Mouse (Mus musculus) c-Kit-negative CD71-positive TER-119-positive erythroid progenitor cells, embryonic 14.5 days (primary cell): ENCODE measurements around the gene Zfp646.
"Not testable (repeated sequence)": the region's sequence is repeated elsewhere in the genome, so short reads cannot be mapped to it uniquely, and the experiment has no call there.

Experiments
- DNase-seq: peaks from one replicate; pipeline ENCODE4 v3.0.0-alpha.2; 2013; ENCODE audit warnings: low read depth, low spot score

Zfp646 gene

DNA sequence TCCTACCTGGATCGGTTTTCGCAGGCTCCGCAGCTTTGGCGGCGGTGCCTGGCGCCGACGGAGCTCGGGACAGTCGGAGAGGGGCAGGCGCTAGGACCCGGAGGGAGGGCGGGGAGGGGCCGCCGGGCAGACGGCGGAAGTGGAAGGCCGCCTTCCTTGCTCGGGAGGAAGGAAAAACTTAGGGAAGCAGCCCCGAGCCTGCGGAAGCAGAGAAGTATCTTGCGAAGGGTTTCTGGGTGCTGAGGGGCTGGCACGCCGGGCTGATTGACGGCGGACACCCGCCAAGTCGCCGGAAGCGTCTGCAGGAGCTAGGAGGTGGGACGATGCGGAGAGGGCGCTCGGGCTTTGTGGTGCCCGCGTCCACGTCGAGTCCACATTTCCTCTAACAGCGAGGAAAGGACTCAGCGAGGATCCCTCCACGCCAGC is at the start of gene Zfp646:
Gene Zfp646, plus strand, starts transcription at position 181 of the 426 bp plus-strand sequence.
- peak; percentile 75 for DNase-seq

DNA sequence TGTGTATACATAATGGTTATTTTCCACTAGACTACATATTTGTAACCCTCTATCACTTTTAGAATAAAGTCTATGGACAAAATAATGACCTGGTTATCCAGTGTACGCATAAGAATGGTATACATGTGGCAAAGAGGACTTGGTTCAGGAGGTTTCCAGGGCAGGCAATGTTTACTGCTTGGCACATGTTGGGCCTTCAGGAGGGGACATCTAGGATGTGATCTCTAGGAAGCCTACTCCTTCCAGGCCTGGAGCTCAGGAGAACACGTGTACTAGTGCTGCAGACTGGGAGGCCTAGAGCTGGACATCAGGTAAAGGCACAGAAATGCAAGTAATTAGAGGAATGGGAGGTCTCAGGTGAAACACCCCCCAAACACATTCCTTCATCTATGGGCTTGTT is 40.5 kb upstream of the Zfp646 start:
- no peak for DNase-seq

DNA sequence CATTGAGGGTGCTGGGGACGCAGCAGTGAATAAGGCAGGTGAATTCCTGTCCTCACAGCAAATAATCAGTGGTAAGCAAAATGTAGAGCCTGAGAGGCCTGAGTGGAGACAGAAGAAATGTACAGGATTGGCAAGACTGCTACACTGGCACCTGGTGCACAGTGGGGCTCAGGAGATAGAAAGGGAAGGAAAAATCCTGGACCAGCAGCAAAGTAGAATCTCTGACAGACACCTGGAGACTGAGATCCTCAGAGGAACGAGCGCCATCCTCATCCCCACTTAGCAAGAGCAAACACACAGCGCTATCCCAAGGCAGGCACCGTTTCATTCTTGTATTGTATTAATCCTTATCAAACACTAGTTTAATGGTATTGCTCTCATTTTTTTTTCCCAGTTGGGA is 38.5 kb upstream of the Zfp646 start:
- no peak for DNase-seq

DNA sequence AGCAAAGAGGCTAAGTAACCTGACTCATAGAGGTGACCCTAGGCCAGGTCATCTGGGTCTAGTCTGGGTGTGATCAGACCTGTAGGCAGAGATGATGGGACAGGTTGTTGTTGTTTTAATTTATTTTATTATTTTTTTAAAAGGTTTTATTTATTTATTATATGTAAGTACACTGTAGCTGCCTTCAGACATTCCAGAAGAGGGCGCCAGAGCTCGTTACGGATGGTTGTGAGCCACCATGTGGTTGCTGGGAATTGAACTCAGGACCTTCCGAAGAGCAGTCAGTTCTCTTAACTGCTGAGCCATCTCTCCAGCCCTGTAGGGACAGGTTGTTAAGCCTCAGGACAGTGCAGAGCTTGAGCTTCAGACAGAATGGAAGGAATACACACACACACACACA is 38.1 kb upstream of the Zfp646 start:
- not testable (repeated sequence) for DNase-seq

DNA sequence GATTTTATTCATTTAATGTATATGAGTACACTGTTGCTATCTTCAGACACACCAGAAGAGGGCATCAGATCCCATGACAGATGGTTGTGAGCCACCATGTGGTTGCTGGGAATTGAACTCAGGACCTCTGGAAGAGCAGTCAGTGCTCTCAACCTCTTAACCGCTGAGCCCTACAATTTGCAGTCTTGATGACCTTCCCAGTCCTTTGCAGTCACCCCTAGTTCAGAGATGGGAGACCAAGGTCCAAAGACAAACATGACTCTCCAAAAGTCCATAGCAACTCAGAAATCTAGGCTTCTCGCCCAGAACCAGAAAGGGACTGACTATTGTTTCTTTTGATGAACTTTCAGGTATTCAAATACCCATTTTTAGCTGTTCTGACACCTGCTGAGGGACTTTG is 36.0 kb upstream of the Zfp646 start:
- not testable (repeated sequence) for DNase-seq

DNA sequence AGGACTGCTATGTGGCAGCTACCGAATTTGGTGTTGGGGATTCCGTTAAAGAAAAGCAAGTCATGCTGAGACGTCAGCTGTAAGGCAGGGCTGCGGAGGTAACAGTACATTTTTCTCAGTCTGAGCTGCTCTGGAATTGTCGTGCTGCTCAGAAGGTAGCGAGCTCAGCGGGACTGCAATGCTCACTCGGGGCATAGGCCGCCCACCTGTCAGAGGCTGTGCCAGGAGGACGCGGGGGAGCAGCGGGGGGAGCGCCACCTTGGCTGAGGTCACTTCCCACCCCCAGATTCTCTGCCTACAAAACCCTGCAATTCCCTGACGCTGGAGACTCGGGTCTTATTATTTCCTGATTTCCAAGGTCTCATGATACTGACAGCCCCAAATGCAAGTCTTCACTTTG is 35.1 kb upstream of the Zfp646 start:
- peak; percentile 6 for DNase-seq

DNA sequence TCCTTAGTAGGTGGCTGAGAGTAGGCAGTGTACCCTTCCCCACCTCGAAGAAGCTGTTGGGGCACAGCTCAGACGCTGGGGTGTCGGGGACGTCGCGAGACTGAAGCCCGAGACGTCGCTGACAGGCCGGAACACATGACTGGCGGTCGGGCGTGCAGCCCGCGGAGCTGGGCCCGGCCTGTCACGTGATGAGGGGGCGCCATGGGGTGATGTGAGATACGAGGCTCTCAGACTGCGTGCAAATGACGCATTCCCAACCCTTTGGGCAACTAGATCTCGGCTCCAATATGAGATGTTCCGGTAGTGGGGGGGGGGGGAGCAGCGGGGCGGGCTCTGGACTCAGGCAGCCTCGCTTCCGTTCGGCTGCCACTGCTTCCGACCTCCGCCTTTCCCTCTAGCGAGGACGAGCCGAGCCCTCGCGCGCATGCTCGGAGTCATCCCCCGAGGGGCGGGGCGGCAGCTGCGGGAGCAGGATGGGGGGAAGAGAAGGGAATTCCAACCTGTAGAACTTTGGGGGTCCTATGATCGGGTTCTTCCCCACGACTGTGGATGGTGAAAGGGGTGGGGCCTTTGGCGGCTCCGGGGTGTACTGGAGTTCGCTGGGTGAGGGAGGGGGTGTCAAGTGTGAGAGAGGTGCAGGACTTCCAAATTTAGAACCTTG is 34.6 kb upstream of the Zfp646 start:
- DNase-seq = peak; percentile 60

GRCm38 (mm10) chr7:127842001-127842718 is 33.9 kb upstream of the Zfp646 start:
- peak; percentile 64 for DNase-seq

DNA sequence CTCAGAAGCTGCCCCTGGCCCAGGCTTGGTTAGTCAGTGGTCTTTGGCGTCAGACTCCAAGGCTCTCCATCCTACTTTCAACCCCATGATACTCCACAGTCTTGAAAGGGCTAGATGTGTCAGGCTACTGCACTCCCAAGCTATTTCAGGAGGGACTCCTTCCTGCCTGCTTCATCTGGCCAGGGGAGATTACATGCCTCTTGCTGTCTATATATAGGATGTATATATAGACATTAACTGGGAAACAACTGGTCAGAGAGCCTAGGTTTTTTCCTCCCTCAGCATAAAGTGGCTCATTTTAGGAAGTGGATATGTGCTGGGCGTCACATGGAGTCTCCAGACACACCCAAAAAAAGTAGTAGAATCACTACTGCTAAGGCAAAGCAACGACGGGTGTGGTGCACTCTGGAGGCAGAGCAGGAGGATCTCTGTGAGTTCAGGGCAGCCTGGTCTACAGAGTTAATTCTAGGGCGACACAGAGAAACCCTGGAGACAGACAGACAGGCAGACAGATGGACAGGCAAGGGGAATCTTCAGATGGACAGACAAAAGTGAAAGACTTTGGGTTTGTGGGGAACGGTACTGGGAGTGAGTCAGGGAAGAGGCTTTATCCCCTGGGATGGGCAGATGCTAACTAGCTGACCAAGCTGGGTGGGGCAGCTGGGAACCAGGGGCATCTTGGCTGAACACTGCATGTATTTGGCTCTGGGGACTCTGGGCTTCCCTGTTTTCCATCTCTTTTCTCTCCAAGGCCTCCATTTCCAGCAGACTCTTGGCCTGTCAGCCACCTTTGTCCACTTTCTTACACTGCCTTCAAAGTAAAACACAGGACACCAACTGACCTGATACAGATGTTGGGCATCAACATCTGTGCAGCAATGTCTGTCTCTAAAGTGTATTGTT is 25.8 kb upstream of the Zfp646 start:
- DNase-seq = no peak

DNA sequence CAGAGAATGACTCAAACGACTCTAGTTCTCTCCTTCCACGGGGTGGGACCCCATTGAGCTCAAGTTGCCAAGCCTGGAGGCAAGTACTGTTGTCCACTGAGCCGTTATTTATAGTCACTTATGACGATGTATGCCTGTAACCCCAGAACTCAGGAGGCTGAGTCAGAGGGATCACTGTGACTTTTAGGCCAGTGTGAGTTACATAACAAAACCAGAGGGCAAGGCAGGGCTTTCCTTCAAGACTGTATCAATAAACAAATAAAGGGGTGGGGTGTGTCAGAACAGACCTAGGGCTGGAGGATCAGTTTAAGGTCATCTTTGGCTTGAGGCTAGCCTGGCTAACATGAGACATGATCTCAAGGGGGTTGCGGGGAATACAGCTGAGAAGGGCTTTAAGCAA is 25.1 kb upstream of the Zfp646 start:
- no peak for DNase-seq

GRCm38 (mm10) chr7:127858258-127858657 is 17.8 kb upstream of the Zfp646 start:
- DNase-seq = no peak

GRCm38 (mm10) chr7:127866434-127866833 is 9.6 kb upstream of the Zfp646 start:
- no peak for DNase-seq

DNA sequence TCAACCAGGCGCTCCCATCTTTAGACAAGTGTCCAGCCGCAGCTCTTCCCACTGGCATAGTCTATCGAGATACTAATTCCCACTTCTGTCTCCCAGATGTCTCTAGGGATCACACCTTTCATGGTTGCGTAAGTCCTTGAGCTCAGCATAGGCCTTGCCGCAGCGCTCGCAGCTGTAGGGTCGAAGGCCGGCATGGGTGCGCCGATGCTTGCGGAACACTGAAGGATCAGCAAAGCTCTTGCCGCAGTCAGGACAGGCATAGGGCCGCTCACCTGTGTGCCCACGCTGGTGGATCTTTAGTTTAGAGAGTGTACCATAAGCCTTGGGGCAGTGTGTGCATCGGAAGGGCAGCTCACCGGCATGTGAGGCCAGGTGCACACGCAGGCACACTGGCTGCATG is 8.4 kb upstream of the Zfp646 start:
- DNase-seq = no peak

DNA sequence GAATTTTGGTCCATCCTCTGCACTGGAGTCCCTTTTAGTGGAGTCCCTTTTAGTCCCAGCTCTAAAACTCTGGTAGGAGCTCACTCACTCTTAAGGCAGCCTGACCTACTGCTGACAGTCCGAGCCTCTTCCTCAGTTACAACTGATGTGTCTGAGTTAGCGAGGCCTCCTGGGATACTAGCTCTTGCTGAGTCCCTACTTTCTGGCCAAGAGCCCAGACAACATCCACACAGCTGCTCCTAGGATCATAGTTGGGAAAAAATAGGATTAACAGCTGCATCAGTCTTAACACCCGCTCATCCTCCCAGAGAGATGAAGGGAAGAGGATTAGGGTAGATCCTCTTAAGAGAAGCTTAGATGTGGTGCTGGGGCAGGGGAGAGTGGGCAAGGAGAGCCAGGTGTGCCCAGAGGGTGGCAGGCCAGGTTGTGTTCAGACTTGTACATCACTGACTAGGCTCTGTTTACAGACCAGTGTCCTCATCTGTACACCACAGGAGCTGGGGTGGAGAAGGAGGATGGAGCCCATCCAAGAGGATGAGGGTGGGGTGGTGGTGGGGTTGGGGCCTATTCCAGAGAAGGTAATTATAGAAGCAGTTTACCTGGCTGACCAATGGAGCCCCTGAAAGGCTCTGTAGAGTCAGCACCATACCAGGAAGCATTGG is 6.7 kb upstream of the Zfp646 start:
- no peak for DNase-seq

DNA sequence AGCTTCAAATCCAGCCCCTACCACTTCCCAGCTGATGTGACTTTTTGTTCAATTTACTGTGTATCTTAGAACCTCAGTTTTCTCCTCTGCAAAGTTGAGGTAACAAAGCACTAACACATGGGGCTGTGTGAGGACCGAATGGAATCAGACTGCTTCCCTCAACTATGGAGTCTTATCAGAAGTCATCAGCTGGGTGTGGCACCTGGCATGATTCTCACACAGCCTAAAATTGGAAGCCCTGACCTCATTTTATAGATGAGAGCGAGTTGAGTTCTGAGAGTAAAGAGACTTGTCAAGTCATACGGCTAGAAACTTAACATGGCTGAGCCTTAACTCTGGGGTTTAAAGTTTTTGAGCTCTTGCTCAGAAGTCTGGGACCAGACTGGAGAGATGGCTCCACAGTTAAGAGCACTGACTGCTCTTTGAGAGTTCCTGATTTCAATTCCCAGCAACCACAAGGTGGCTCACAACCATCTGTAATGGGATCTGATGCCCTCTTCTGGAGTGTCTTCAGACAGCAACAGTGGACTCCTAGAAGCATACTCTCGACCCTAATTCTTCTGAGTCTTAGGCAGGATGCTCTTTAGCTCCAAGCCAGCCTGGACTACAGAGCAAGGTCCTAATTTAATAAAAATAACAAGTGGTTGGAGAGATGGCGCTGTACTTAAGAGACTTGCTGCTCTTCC is 5.7 kb upstream of the Zfp646 start:
- DNase-seq = no peak

GRCm38 (mm10) chr7:127874812-127875626 is 1.0 kb upstream of the Zfp646 start:
- DNase-seq = no peak

DNA sequence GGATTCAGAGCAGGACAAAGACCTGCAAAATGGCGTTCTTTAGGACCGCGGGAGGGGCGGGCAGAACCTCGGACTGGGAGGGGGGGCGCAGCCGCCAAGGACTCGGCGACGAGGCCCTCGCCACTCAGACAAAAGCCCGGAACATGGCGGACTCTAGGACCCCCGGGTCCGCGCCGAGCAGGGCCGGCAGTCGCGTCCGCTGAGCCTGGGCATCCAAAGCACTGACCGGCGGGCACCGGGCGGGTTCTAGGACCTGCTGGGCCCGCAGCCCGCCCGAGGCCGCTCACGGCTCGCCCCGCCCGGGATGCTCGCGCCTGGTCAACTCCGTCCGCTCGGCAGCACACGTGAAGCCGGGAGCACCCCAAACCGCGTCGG is 407 bp upstream of the Zfp646 start:
- peak; percentile 66 for DNase-seq

DNA sequence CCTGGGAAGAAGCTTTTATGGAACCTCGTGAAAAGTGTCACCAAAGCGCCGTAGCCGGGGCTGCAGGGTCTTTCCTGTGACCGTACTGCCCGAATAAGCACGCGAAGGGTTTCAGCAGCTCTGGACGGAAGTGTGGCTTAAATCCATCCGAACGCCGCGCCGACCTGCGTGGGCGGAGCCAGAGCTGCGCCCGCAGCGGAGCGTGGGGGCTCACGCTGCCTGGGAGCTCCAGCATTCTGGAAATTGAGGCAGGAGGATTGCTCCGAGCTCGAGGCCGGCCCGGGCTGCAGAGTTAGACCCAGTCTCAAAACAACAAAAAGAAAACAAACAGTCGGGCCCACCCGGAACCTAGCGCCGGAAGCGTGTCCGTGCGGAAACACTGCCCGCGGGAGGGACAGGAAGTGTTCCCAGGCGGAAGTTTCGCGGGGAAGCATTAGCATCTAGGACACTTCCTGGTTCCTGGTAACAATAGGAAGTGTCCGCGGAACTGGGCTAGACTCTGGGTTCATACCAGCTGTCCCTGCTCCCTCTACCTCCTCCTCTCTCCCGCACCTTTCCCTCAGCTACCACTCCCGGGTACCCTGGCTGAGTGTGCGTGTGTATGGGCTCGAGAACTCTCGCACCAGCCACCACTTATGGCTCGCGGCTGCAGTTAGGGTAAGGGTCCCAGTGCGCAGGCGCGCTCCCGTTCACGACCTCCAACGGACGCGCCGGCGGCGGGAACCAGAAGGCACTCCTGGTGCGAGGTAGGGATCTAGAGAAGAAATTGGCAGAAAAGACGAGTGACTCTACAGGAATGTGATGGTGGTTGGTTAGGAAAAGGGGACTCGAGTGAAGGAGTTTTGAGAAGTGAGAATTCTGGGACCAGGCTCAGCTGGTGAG is 687 bp downstream of the Zfp646 start, which contains the start of gene Zfp668:
Gene Zfp668, minus strand, starts transcription at position 362 of the 882 bp plus-strand sequence.
- peak; percentile 84 for DNase-seq

GRCm38 (mm10) chr7:127879301-127879700 is 3.3 kb downstream of the Zfp646 start:
- no peak for DNase-seq
